Mouse (Mus musculus) kidney, embryonic 16.5 days (tissue): ENCODE measurements at regions not wholly inside any gene's neighbourhood (a gene's known extent, or its start where the extent isn't known, plus 50 kb on each side); places are given as distances from the start of the nearest gene placed in this dataset.

Source experiments
- ATAC-seq: fragments of 200-750 bp; cut with Nextera tagmentation; 2 replicates; pipeline ENCODE4 v1.8.0; 2017; ENCODE audit warnings: moderate TSS enrichment; ENCODE audit not compliant: low FRiP score, low TSS enrichment
- H3K27ac ChIP-seq: fragments of 300-500 bp; sonication (generic); 2 replicates; pipeline ENCODE4 v1.5.1; 2014; ENCODE audit warnings: low read length
- H3K27me3 ChIP-seq: fragments of 300-500 bp; sonication (generic); 2 replicates; pipeline ENCODE4 v1.6.1; 2014; ENCODE audit warnings: low read length, control low read depth, mixed read lengths; ENCODE audit not compliant: insufficient read depth
- H3K36me3 ChIP-seq: fragments of 300-500 bp; sonication (generic); 2 replicates; pipeline ENCODE4 v1.6.1; 2014; ENCODE audit warnings: low read length, control low read depth, mixed read lengths; ENCODE audit not compliant: insufficient read depth
- H3K4me1 ChIP-seq: fragments of 300-500 bp; sonication (generic); 2 replicates; pipeline ENCODE4 v1.6.1; 2014; ENCODE audit warnings: low read length, control low read depth, mixed read lengths; ENCODE audit not compliant: insufficient read depth
- H3K4me2 ChIP-seq: fragments of 300-500 bp; sonication (generic); replicated peaks from 2 replicates; pipeline ENCODE4 v1.6.1; 2014; ENCODE audit warnings: low read depth, low read length
- H3K4me3 ChIP-seq: fragments of 300-500 bp; sonication (generic); 2 replicates; pipeline ENCODE4 v1.5.1; 2014; ENCODE audit warnings: mild to moderate bottlenecking, low read length
- H3K9ac ChIP-seq: fragments of 300-500 bp; sonication (generic); replicated peaks from 2 replicates; pipeline ENCODE4 v1.6.1; 2014; ENCODE audit warnings: low read length
- H3K9me3 ChIP-seq: fragments of 300-500 bp; sonication (generic); 2 replicates; pipeline ENCODE4 v1.6.1; 2016; ENCODE audit warnings: low read length, control low read depth
- WGBS: fragments of 180-500 bp; shearing (Covaris S2); extraction: QIAGEN DNeasy Blood & Tissue Kit; methylation state at CpG from one replicate; pipeline ENCODE4 v1.1.7; 2014; 5-methylcytosine and 5-hydroxymethylcytosine counted together

DNA sequence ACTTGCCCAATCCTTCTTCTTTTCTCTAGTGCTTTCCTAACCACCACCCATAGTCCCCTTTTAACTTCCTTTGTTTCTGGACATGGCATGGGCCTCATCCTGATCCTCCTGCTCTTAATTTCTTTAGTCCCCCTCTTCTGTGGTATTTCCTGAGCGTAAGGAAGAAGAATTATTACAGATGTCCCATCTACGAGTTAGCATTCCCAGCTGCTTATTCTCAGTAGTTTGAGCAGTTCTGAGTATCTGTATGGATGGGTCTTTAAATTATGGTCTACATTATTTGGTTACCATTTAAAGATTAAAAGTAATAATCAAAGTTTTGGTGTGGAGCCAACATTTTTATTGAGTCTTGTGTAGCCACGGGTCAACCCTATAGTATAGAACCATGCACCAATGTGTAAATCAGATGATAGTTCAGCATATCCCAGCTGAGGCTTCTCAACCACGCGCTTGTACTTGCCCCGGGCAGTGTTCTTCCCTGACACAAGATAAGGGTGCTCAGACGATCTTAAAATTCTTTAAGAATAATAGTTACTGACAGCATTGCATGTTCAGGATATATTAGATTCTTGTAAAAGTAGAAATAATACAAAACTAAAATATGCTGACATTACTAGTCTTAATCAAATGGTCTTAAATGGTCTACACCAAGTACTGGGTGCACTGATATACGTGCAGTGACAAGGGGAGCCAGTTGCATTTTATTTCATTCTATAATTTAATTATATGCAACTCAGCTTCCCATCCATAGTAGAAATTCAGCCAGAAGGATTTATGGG is 470.5 kb upstream of the Sphkap start:
- H3K4me3 ChIP-seq = no peak overlapping the region
- no peaks in the 10 kb centered on the region for H3K36me3 ChIP-seq
- H3K27me3 ChIP-seq = no peaks in the 10 kb centered on the region
- WGBS = 40% methylated on average over 8 of the region's 8 CpGs
- 0 out of 2 replicates have a peak, but pooled peaks cover 2% of the 10 kb centered on the region for H3K4me1 ChIP-seq
- no peak overlapping the region for H3K4me2 ChIP-seq
- ATAC-seq = peak; percentile 97
- no peak overlapping the region for H3K9ac ChIP-seq
- no peak overlapping the region for H3K27ac ChIP-seq
- H3K9me3 ChIP-seq = no peaks in the 10 kb centered on the region

DNA sequence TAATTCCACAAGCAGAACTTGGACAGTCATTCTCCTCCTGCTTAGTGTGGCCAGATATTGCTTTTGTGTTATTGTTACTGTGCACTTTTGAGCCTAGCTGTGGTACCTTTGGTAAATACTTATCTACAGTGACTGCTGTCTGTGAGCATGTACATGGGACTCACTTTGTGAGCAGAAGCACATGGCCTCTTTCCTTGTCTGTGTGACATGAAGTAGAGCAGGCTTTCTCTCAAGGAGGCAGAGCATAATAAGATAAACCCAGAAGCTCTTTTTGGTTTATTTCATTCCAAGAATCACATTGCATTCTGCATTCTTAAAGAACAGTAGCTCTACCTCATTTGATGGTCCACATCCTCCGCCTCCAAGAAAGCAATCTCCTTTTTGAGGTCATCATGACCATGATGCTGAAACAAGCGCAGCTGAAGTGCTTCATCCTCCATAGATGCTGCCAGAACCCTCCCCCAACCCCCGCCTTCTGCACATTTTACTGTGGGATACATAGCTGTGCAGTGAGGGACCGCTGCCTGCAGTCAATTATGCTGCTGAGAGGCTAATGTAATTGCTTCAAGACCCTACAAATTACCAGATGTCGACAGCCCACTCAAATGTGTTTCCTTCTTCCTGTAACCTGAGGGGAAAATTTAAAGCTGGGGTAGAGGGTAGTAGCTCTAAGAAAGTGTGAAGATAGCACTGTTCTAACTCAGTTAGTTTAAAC is 463.0 kb upstream of the Sphkap start:
- H3K36me3 ChIP-seq = no peaks in the 10 kb centered on the region
- ATAC-seq = peak; percentile 94
- no peak overlapping the region for H3K4me2 ChIP-seq

DNA sequence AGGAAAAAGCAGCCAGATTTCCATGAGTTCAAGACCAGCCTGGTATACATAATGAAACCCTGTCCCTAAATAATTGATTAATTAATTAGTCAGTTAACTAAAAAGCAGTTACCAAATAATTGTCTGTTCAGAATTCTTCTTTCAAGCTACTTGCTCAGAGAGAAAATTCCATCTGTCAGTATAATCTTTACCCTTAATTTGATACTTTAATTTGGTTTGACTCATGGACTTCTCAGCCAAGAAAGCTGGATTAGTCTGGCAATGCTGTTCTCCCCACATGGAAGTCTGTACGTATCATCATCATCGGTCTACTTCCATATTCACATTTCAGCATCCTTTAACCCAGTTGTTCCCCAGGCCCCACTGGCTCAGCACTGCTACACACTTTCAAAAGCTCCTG is 461.0 kb upstream of the Sphkap start:
- no peaks in the 10 kb centered on the region for H3K4me1 ChIP-seq
- H3K27me3 ChIP-seq = no peaks in the 10 kb centered on the region
- H3K9me3 ChIP-seq = no peaks in the 10 kb centered on the region
- WGBS = 88% methylated on average over 2 of the region's 2 CpGs
- H3K4me2 ChIP-seq = no peak overlapping the region
- H3K4me3 ChIP-seq = no peak overlapping the region
- no peak for ATAC-seq
- H3K36me3 ChIP-seq = no peaks in the 10 kb centered on the region
- no peak overlapping the region for H3K9ac ChIP-seq
- no peak overlapping the region for H3K27ac ChIP-seq

More for the DNA sequence above, 463.0 kb upstream of the Sphkap start:
- H3K4me3 ChIP-seq = no peak overlapping the region
- H3K4me1 ChIP-seq = no peaks in the 10 kb centered on the region
- H3K27me3 ChIP-seq = no peaks in the 10 kb centered on the region
- peak overlapping the region; percentile 52; the same call in 1 of the 2 replicates for H3K27ac ChIP-seq
- WGBS = 20% methylated on average over 5 of the region's 5 CpGs
- no peak overlapping the region for H3K9ac ChIP-seq
- H3K9me3 ChIP-seq = no peaks in the 10 kb centered on the region

DNA sequence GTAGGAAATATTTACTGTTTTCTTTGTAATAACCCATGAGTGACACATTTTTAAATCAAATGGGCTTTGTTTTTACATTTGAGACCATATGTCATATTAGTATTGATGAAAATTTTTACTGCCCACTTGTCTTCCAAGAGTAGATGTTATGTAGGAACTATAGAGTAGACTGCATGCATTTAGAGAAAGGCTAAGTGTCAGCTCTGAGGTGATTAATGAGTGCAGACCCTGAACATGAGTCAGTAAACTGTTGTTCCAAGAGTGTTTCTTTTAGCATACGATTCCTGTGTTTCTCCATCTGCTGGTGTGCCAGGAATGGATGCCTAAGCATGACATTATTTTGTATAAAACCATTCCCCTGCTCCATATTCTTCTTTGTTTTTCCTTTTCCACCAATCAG is 454.5 kb upstream of the Sphkap start:
- WGBS = 28% methylated on average over 1 of the region's 1 CpGs
- no peaks in the 10 kb centered on the region for H3K36me3 ChIP-seq
- H3K27me3 ChIP-seq = no peaks in the 10 kb centered on the region
- no peaks in the 10 kb centered on the region for H3K4me1 ChIP-seq
- no peaks in the 10 kb centered on the region for H3K9me3 ChIP-seq
- no peak overlapping the region for H3K27ac ChIP-seq
- ATAC-seq = no peak
- no peak overlapping the region for H3K9ac ChIP-seq
- no peak overlapping the region for H3K4me3 ChIP-seq
- H3K4me2 ChIP-seq = no peak overlapping the region

- no peaks in the 10 kb centered on the region for H3K4me1 ChIP-seq
- no peaks in the 10 kb centered on the region for H3K27me3 ChIP-seq
- H3K9me3 ChIP-seq = no peaks in the 10 kb centered on the region
- H3K4me2 ChIP-seq = no peak overlapping the region
- H3K4me3 ChIP-seq = no peak overlapping the region
- no peak for ATAC-seq
- H3K36me3 ChIP-seq = no peaks in the 10 kb centered on the region
- WGBS = 55% methylated on average over 3 of the region's 3 CpGs
- H3K27ac ChIP-seq = no peak overlapping the region
- no peak overlapping the region for H3K9ac ChIP-seq
Observed at GRCm38 (mm10) chr1:83862128-83862527, 454.1 kb upstream of the Sphkap start.

DNA sequence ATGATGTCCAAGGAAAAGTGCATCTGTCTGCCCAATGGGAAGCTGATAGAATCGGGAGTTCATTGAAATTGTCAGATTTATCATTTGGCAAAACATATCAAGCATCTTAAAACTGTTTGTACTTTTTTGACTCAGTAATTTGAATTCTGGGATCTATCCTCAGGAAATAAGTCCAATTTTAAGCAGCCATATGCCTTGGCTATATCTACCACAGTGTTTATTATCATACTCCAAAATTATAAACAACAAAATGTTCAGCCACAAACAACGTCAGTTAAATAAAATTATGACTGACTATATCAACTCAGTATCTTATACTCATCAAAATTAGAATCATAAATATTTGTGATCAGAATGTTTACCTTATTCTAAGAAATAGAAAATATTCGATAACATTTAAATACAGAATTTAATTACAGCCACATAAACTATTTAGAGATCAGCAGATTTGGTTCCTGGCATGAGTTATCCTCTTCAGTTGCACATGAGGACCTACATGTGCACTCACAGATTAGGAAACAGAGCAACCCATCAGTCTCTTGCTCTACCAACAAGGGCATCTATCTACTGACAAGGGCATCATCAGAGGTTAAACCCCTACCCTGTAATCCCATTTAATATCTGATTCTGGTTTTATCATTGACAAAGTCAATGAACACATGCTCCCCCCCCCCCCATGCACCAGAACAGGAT is 451.9 kb upstream of the Sphkap start:
- ATAC-seq = no peak
- Histone ChIP-seq H3K4me1 (no peaks in the 10 kb centered on the region), H3K9ac (no peak overlapping the region), H3K36me3 (no peaks in the 10 kb centered on the region), H3K27me3 (no peaks in the 10 kb centered on the region), H3K4me2 (no peak overlapping the region), H3K9me3 (no peaks in the 10 kb centered on the region), H3K27ac (no peak overlapping the region), H3K4me3 (no peak overlapping the region)
- whole genome bisulfite sequencing = 85% methylated on average over 3 of the region's 3 CpGs

DNA sequence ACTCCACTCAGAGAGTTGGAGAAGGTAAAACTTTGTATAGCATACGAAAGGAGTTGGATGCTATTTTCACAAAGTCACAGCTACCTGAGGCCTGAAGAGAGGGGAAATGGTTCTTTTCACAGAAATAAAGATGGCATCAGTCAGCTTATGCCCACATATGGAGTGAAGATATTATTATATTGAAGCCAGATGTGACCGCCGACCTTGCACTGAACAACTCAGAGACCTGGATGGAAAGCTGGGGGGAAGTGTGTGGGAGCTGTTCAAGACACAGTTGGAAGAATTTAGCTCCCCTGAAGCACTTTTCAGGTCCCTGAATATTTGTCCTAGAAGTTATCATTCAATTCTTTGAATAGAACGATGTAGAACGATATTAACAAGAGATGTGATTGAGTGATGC is 446.0 kb upstream of the Sphkap start:
- Histone ChIP-seq H3K9ac (no peak overlapping the region), H3K9me3 (no peaks in the 10 kb centered on the region), H3K4me2 (no peak overlapping the region), H3K27ac (no peak overlapping the region), H3K4me1 (no peaks in the 10 kb centered on the region), H3K27me3 (no peaks in the 10 kb centered on the region), H3K36me3 (no peaks in the 10 kb centered on the region), H3K4me3 (no peak overlapping the region)
- 87% methylated on average over 5 of the region's 5 CpGs for WGBS
- no peak for ATAC-seq

- Histone ChIP-seq H3K4me2 (no peak overlapping the region), H3K27me3 (no peaks in the 10 kb centered on the region), H3K27ac (no peak overlapping the region), H3K4me1 (no peaks in the 10 kb centered on the region), H3K4me3 (no peak overlapping the region), H3K9ac (no peak overlapping the region), H3K36me3 (no peaks in the 10 kb centered on the region), H3K9me3 (no peaks in the 10 kb centered on the region)
- WGBS = 84% methylated on average over 6 of the region's 6 CpGs
- ATAC-seq = no peak
Observed at GRCm38 (mm10) chr1:83851081-83851480, 443.1 kb upstream of the Sphkap start.

GRCm38 (mm10) chr1:83848414-83848813 is 440.4 kb upstream of the Sphkap start:
- H3K4me2 ChIP-seq = no peak overlapping the region
- ATAC-seq = no peak
- 89% methylated on average over 2 of the region's 2 CpGs for WGBS
- H3K36me3 ChIP-seq = no peaks in the 10 kb centered on the region
- H3K27me3 ChIP-seq = no peaks in the 10 kb centered on the region
- H3K4me1 ChIP-seq = no peaks in the 10 kb centered on the region
- no peaks in the 10 kb centered on the region for H3K9me3 ChIP-seq
- H3K27ac ChIP-seq = no peak overlapping the region
- H3K9ac ChIP-seq = no peak overlapping the region
- H3K4me3 ChIP-seq = no peak overlapping the region

- no peak for ATAC-seq
- no peak overlapping the region for H3K9ac ChIP-seq
- H3K27me3 ChIP-seq = no peaks in the 10 kb centered on the region
- no peaks in the 10 kb centered on the region for H3K4me1 ChIP-seq
- H3K9me3 ChIP-seq = no peaks in the 10 kb centered on the region
- H3K4me3 ChIP-seq = no peak overlapping the region
- WGBS = 68% methylated on average over 5 of the region's 5 CpGs
- H3K36me3 ChIP-seq = no peaks in the 10 kb centered on the region
- no peak overlapping the region for H3K27ac ChIP-seq
- H3K4me2 ChIP-seq = no peak overlapping the region
Observed at GRCm38 (mm10) chr1:83847992-83848391, 440.0 kb upstream of the Sphkap start.
